Mouse (Mus musculus) leukemia stem cell, adult 10-12 weeks (primary cell): ENCODE measurements around the gene Vmn1r52. TPM values are rescaled to one million over a fixed set of nuclear protein-coding genes. Genes with fewer than 3 reads are reported as not detected.

Source experiments
- polyA plus RNA-seq: library from polyadenylated mRNA; stranded (reverse); fragments of >175 nt; gene quantifications from 2 replicates; pipeline ENCODE4 v1.2.3, GENCODE M21; 2012; ENCODE audit warnings: low replicate concordance

The Vmn1r52 gene
- 0.07 TPM in 1 of 2 replicates, not detected in the other for polyA plus RNA-seq

DNA sequence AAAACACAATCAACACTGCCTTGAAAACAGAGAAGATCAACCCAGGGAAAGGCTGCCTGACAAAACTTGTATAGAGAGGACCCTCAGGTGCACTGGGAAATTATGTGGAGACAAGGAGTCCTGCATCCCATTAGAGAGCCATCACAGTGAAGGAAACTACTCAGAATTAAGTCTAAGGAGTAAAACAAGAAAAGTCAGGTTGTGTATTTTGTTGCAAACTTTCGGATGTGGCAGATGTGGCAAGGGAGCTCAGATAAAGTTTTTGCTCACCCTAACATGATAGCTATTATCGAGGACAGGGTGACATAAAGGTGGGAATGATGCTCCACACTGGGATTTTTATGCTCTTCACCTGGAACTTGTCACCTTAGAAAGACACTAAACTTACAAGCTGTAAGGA, at the start of gene Vmn1r52:
Gene Vmn1r52 (plus strand): TSS at position 301 of the 400 bp plus-strand sequence.

DNA sequence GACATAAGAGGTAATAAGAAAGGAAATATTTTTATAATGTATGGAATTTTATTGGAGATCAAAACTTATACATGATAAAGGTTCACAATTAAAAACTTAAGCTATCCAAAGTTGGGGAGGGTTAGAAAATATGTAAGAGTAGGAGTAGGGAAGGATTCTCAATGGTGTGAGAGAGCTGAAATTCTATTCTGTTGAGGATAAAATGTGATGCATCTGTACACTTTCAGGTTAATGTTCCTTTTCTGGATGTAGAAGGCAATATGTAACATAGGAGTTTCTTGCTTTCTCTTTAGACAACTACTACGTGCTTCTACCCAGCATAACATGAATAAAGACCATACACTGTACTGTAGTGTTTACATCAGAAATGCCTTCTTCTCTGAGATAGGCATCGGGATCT, 27.9 kb downstream of the Vmn1r52 start, which contains the start of gene V1ra8:
Gene V1ra8 (plus strand): TSS at position 301 of the 400 bp plus-strand sequence.

DNA sequence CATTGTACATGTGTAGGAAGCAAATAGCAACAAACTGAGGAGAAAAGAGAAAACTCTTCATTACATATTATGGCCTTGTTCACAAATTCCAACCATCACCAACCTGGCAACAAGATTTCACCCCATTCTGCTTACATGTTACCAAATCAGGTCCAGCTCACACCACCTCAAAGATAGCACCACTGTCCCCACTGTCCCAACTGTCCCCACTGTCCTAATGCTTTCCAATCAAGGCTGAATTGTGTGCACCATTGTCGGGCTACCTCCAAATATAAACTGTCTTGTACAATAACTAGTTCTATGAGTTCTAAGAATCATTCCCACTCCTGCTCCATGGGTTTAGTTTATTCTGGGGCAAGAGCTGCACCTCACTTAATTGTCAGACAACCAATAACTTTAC, 49.7 kb downstream of the Vmn1r52 start, which contains the start of gene Vmn1r53:
Gene Vmn1r53 (minus strand): TSS at position 101 of the 400 bp plus-strand sequence.

Other genes with a start within 250 kb of the Vmn1r52 start
- 0.08 TPM in 1 of 2 replicates, not detected in the other for gene Vmn1r45, start 234.2 kb upstream of the Vmn1r52 start, polyA plus RNA-seq
- gene Vmn1r46, start 205.5 kb upstream of the Vmn1r52 start, polyA plus RNA-seq = not detected in 2 replicates
- gene Vmn1r47, start 158.7 kb upstream of the Vmn1r52 start, polyA plus RNA-seq = not detected in 2 replicates
- not detected in 2 replicates for gene Vmn1r48, start 138.0 kb upstream of the Vmn1r52 start, polyA plus RNA-seq
- gene Vmn1r49, start 96.3 kb upstream of the Vmn1r52 start, polyA plus RNA-seq = not detected in 2 replicates
- gene Vmn1r50, start 73.4 kb upstream of the Vmn1r52 start, polyA plus RNA-seq = not detected in 2 replicates
- not detected in 2 replicates for gene Vmn1r51, start 52.2 kb upstream of the Vmn1r52 start, polyA plus RNA-seq
- gene V1ra8, start 28.0 kb downstream of the Vmn1r52 start, polyA plus RNA-seq = not detected in 2 replicates
- gene Vmn1r53, start 49.6 kb downstream of the Vmn1r52 start, polyA plus RNA-seq = not detected in 2 replicates
- not detected in 2 replicates for gene Vmn1r54, start 71.5 kb downstream of the Vmn1r52 start, polyA plus RNA-seq
- gene BC048671, start 126.4 kb downstream of the Vmn1r52 start, polyA plus RNA-seq = not detected in 2 replicates
- not detected in 2 replicates for gene Chst13, start 150.4 kb downstream of the Vmn1r52 start, polyA plus RNA-seq
- gene Uroc1, start 158.5 kb downstream of the Vmn1r52 start, polyA plus RNA-seq = not detected in 2 replicates
- gene Zxdc, start 194.7 kb downstream of the Vmn1r52 start, polyA plus RNA-seq = 21.1 and 24.3 TPM in 2 replicates